In the genomic region with DNA sequence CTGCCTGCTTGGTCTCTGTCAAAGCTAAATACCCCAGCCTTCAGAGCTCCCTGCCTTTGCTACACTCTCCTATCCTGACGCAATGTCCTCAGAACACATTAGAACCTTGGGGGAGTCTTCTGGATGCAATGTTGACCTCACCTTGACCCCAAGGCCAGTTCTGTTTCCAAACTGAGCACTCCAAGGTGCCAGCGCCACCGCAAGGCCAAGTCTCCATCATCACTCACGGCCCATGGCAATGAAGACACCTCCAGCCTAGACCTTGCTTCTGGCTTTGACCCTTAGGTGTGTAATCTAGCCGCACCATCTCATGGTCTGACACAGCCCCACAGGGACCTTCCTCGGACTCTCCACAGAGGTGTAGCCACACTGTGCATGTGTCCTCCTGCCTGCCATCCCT, we compare ENCODE assay signal across 20 mouse cellular contexts. TPM values are rescaled to one million over a fixed set of nuclear protein-coding genes. Genes with fewer than 3 reads are reported as not detected.
"Had no signal": no experiment of that assay in that cellular context is flagged by ENCODE, and none has a peak within 500 bp of the region (broad histone marks: within the 10 kb centered on the region; RNA-seq: fewer than 3 reads in every experiment).

No protein-coding gene starts in this region.

- DNase-seq: lung, adult 2 months; lung, postnatal 14 days; lung, postnatal 36 days; right cerebral cortex, postnatal 14 days; thymus, adult 2 months; thymus, postnatal 25 days; thymus, postnatal 4 days had no signal

- H3K4me3 ChIP-seq: lung, embryonic 15.5 days; megakaryocyte, embryonic 14.5 days; midbrain, embryonic 13.5 days; midbrain, embryonic 15.5 days; neural tube, embryonic 12.5 days; stomach, embryonic 15.5 days had no signal

- H3K27ac ChIP-seq: lung, embryonic 15.5 days; macrophage; midbrain, embryonic 13.5 days; midbrain, embryonic 15.5 days; neural tube, embryonic 12.5 days; stomach, embryonic 15.5 days; stomach, postnatal 0 days had no signal

- H3K9me3 ChIP-seq: lung, embryonic 15.5 days; megakaryocyte, embryonic 14.5 days; midbrain, embryonic 13.5 days; midbrain, embryonic 15.5 days; neural tube, embryonic 12.5 days; stomach, embryonic 15.5 days had no signal

- H3K36me3 ChIP-seq: lung, embryonic 15.5 days; midbrain, embryonic 13.5 days; midbrain, embryonic 15.5 days; neural tube, embryonic 12.5 days; stomach, embryonic 15.5 days had no signal

- H3K27me3 ChIP-seq: lung, embryonic 15.5 days; midbrain, embryonic 13.5 days; midbrain, embryonic 15.5 days; neural tube, embryonic 12.5 days; stomach, embryonic 15.5 days had no signal

- H3K4me1 ChIP-seq: megakaryocyte, embryonic 14.5 days; midbrain, embryonic 13.5 days; midbrain, embryonic 15.5 days; neural tube, embryonic 12.5 days had no signal

RNA-seq across cellular contexts. Expression of gene Btbd16, which starts 23.7 kb away (rescaled TPM):
- total RNA-seq: midbrain, postnatal 0 days; neutrophil, adult 5-6 weeks had no signal
- polyA plus RNA-seq: lung, adult 2 months; lung, embryonic 15.5 days; lung, postnatal 0 days; macrophage; midbrain, embryonic 11.5 days; midbrain, embryonic 13.5 days; midbrain, embryonic 15.5 days; neural tube, embryonic 14.5 days had no signal
